Comparison of ENCODE assay signal across 22 mouse cellular contexts in the genomic region with DNA sequence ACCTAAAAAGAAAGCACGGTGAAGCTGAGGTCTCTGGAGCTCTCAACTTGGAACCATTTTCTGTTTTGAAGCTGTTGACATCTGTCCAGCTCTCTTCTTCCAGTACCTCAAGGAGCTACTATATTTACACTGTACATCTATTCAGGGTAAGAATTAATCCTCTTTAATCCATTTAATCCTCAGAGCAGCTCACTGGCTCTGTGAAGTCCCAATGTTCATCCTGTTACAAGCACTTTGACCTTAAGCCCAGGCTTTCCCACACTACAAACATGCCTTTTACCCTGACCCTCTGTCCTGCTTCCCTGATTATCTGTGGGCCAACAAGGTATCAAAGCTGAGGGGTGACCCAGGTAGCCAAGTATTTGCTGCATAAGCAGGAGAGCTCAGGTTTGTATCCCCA.
"Had no signal": no experiment of that assay in that cellular context is flagged by ENCODE, and none has a peak within 500 bp of the region (broad histone marks: within the 10 kb centered on the region; RNA-seq: fewer than 3 reads in every experiment).

No protein-coding gene starts in this region.

- H3K36me3 ChIP-seq: heart, embryonic 13.5 days; heart, embryonic 15.5 days; hindbrain, embryonic 10.5 days; hindbrain, embryonic 12.5 days; intestine, embryonic 15.5 days; limb, embryonic 12.5 days had no signal

- H3K9me3 ChIP-seq: heart, embryonic 13.5 days; heart, embryonic 15.5 days; hindbrain, embryonic 10.5 days; hindbrain, embryonic 12.5 days; intestine, embryonic 15.5 days; limb, embryonic 12.5 days had no signal

- H3K27me3 ChIP-seq: heart, embryonic 13.5 days; heart, embryonic 15.5 days; hindbrain, embryonic 12.5 days; intestine, embryonic 15.5 days had no signal

- H3K27ac ChIP-seq: heart, adult 2 months; heart, embryonic 13.5 days; heart, embryonic 15.5 days; hindbrain, embryonic 10.5 days; hindbrain, embryonic 12.5 days; hindbrain, embryonic 14.5 days; intestine, embryonic 15.5 days; layer of hippocampus, adult 2 months; limb, embryonic 12.5 days had no signal

- H3K4me3 ChIP-seq: heart, adult 2 months; heart, embryonic 13.5 days; heart, embryonic 15.5 days; hindbrain, embryonic 10.5 days; hindbrain, embryonic 12.5 days; intestine, embryonic 15.5 days; layer of hippocampus, adult 2 months; limb, embryonic 12.5 days had no signal

- DNase-seq: forebrain, postnatal 0 days; gastrocnemius, postnatal 10 days; gastrocnemius, postnatal 36 days; heart, adult 11 months; heart, adult 2 months; heart, postnatal 4 days; kidney, adult 18-20 months; kidney, adult 8-10 months; kidney, postnatal 10 days; kidney, postnatal 25 days; kidney, postnatal 4 days; layer of hippocampus, postnatal 36 days; left cerebral cortex, postnatal 4 days; liver had no signal

- H3K4me1 ChIP-seq: intestine, embryonic 15.5 days had no signal
